Mouse (Mus musculus) central nervous system, embryonic 11.5 days (tissue): ENCODE measurements around the gene Apol11a. TPM values are rescaled to one million over a fixed set of nuclear protein-coding genes. Genes with fewer than 3 reads are reported as not detected.

Experiments used
- polyA plus RNA-seq: library from polyadenylated mRNA; depleted of rRNA; stranded (reverse); fragments of >200 nt; gene quantifications from 2 replicates; pipeline ENCODE4 v1.2.3, GENCODE M21; 2012; rRNA removed

The Apol11a gene
- 0.04 TPM in 1 of 2 replicates, not detected in the other for polyA plus RNA-seq

GRCm38 (mm10) chr15:77507966-77508365, at the start of gene Apol11a:
Gene Apol11a (plus strand): TSS chr15:77508271.

GRCm38 (mm10) chr15:77476693-77477092, 31.4 kb upstream of the Apol11a start, which contains the start of gene Apol10a:
Gene Apol10a (plus strand): TSS chr15:77477047.

GRCm38 (mm10) chr15:77533216-77533615, 25.1 kb downstream of the Apol11a start, which contains the start of gene Apol7c:
Gene Apol7c (minus strand): TSS chr15:77533316.

GRCm38 (mm10) chr15:77561792-77562191, 53.7 kb downstream of the Apol11a start, which contains the start of gene 1700025B11Rik:
Gene 1700025B11Rik (minus strand): TSS chr15:77561892.

Other genes with a start within 250 kb of the Apol11a start
- 102 and 173 TPM in 2 replicates for gene Rbfox2, start 201.3 kb upstream of the Apol11a start, polyA plus RNA-seq
- not detected in 2 replicates for gene Apol7a, start 109.2 kb upstream of the Apol11a start, polyA plus RNA-seq
- 0.04 TPM in 1 of 2 replicates, not detected in the other for gene Apol9a, start 97.1 kb upstream of the Apol11a start, polyA plus RNA-seq
- not detected in 2 replicates for gene Apol7b, start 60.8 kb upstream of the Apol11a start, polyA plus RNA-seq
- 0.02 TPM in 1 of 2 replicates, not detected in the other for gene Apol10a, start 31.2 kb upstream of the Apol11a start, polyA plus RNA-seq
- not detected in 2 replicates for gene Apol7c, start 25.0 kb downstream of the Apol11a start, polyA plus RNA-seq
- not detected in 2 replicates for gene 1700025B11Rik, start 53.6 kb downstream of the Apol11a start, polyA plus RNA-seq
- gene Apol10b, start 87.9 kb downstream of the Apol11a start, polyA plus RNA-seq, result 0.02 and 0.05 TPM in 2 replicates
- not detected in 2 replicates for gene Gm36245, start 91.0 kb downstream of the Apol11a start, polyA plus RNA-seq
- gene Apol11b, start 135.0 kb downstream of the Apol11a start, polyA plus RNA-seq, result 0.06 TPM in 1 of 2 replicates, not detected in the other
- gene Apol7e, start 190.6 kb downstream of the Apol11a start, polyA plus RNA-seq, result not detected in 2 replicates
- gene Apol9b, start 220.8 kb downstream of the Apol11a start, polyA plus RNA-seq, result not detected in 2 replicates
- gene Apol8, start 248.7 kb downstream of the Apol11a start, polyA plus RNA-seq, result 1.8 and 2.2 TPM in 2 replicates